Mouse (Mus musculus) bone marrow, adult 2 months (tissue): ENCODE results near the gene Rgs6.

Experiments
- CTCF ChIP-seq: fragments of 200-500 bp; IDR thresholded peaks from 2 replicates; pipeline ENCODE4 v1.5.1; 2011; ENCODE audit warnings: low read length, control low read depth; ENCODE audit not compliant: control insufficient read depth, insufficient read depth
- POLR2A ChIP-seq: fragments of 200-500 bp; IDR thresholded peaks from 2 replicates; pipeline ENCODE4 v1.6.1; 2011; ENCODE audit warnings: low read depth, mild to moderate bottlenecking, control low read depth, low read length, borderline replicate concordance; ENCODE audit not compliant: control insufficient read depth

DNA sequence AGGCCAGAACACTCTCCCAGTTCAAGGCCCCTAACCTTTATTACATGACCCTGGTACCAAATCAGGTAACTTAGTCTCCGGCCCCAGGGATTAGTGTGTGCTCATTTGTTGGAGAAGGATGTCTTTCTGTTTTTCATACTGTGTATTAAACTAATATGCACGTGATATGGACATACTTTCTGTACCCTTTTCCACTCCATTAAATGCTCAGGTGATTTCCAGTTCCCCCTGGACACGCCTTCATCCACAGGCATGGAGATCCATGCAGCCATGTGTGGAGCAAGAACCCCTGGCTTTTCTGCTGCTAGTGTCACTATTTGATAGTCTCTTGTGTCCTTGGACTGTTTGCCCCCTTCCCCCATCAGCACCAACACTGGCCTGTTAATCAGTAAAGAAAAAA lies 390.2 kb downstream of the Rgs6 start:
- TF ChIP-seq CTCF: no peak
- TF ChIP-seq POLR2A: no peak
